Mouse (Mus musculus) sigmoid colon, adult 10 weeks (tissue): ENCODE measurements around the gene Pdzd2. TPM values are rescaled to one million over a fixed set of nuclear protein-coding genes. Genes with fewer than 3 reads are reported as not detected.

Experiments used
- polyA plus RNA-seq: library from polyadenylated mRNA; stranded (reverse); fragments of 350-450 nt; fragmentation: Illumina TruSeq; extraction: RNeasy Lipid Tissue Mini Kit (QIAGEN cat#74804); gene quantifications from one replicate; pipeline ENCODE4 v1.2.3, GENCODE M21; 2014; ENCODE audit warnings: low read depth, low replicate concordance

Gene Pdzd2
- 5.2 TPM for polyA plus RNA-seq

DNA sequence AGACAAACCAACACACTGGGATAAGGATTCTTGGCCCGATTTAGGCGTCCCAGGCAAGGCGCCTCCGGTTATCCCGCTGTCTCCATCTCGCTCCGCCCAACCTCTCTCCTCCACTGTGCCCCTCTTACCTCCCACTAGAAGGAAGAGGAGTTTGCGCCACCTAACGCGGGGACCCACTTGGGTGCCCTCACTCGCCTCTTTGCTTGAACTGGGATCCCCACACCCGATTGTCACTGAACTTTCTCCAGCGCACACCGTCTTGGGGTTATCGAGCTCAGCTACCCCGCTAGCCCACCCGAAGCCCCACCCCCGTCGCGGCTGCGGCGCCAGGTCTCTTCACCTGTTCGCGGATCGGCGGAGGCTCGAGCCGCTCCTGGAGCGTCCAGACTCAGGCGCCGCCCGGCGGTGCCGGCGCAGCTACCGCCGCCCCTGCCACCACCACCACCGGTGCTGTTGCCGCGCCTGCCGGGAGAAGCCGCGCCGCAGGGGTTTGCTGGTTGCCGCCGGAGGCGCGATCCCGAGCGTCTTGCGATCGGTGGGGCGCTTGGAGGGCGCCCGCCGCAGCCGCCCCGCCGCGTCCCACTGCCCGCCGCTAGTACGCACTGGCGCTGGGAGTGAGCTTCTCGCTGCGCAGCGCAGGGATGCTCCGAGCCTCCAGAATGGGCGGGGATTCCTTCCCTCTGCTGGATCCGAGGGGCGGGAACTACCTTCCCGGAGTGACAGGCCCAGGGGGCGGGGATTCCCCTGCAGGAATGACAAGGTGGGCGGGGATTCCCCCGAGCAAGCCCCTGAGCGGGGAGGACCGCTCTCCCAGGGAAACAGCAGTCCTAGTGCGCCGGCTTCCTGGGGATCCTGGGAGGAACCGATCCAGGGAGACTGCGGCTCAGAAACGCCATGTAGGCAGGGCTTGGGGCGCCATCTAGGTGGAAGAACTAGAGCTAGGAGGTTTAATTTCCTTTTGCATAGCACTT, at the start of gene Pdzd2:
Gene Pdzd2, minus strand, starts transcription at position 648 of the 971 bp plus-strand sequence.

DNA sequence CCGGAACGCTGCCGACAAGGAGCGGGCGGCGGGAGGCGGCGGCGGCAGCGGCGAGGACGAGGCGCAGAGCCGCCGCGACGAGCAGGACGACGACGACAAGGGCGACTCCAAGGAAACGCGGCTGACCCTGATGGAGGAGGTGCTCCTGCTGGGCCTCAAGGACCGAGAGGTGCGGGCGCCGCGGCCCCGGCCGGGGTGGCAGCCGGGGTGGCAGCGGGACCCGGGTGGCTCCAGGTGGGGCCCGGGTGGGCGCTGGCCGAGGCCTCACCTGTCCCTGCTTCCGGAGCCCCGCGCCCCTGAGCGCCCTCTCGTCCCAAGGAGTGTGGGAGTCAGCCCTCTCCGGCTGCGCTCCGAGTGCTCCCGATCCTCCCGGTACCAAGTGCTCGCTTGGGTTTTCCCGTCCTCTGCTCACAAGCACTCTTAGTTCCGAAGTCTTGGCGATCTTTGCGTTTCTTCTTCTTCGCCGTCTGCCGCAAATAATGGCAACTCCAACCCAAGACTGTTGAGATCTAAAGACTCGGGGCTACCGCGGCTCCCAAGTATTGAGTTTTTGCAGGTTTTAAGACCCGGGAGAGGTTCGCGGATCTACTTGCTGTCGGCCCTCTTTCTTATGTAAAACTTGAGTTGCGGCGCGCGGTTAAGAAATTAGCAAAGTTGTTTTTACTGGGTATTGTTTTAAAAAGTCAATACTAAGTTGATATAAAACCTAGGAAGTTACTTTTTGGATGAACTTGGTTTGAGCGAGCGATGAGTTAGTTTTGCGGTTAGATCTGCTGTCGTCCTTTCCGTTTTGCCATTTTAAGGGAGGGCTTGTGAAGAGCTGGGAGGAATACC, 417.7 kb downstream of the Pdzd2 start, which contains the start of gene 1810049J17Rik:
Gene 1810049J17Rik, minus strand, starts transcription at position 112 of the 834 bp plus-strand sequence.

DNA sequence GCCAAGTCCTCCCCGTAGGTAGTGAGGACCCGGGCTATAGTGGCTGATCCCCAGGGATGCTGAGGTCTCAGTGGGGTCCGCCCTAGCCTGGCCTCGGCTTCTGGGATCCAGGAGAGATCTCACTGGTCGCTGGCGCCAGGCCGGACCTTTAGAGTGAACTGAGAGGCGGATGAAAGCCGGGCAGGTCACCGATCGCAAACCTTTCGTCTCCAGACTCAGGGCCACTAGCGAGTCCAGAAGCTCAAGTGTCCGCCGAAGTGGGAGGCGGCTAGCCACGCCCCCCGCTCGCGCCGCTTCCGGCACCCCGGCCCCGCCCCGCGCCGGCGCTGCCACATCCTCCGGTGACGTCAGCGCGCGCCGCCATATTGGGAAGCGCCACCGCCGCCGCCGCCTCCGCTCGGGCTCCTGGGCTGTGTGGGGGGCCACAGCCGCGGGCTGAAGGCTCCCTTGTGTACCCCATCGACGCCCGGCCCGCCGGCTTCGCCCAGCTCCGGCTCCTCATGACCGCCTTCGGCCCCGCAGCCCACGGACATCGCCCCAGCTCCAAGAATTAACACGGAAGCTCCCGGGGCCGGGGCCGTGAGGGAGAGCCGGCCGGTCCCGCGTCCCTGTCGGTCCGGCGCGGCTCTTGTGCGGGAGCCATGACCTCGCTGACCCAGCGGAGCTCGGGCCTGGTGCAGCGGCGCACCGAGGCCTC, 418.5 kb downstream of the Pdzd2 start, which contains the start of gene Golph3:
Gene Golph3, plus strand, starts transcription at position 360 of the 697 bp plus-strand sequence.

Other genes with a start within 250 kb of the Pdzd2 start
- 41.1 TPM for gene 6030458C11Rik, start 84.7 kb upstream of the Pdzd2 start, polyA plus RNA-seq
- 17.2 TPM for gene Drosha, start 84.9 kb upstream of the Pdzd2 start, polyA plus RNA-seq